Mouse (Mus musculus) brain, embryonic 14.5 days (tissue): ENCODE measurements around the gene Ripk3.

Source experiments
- CTCF ChIP-seq: fragments of 200-500 bp; IDR thresholded peaks from 2 replicates; pipeline ENCODE4 v1.5.1; 2012; ENCODE audit warnings: inconsistent platforms, mild to moderate bottlenecking, moderate library complexity, borderline replicate concordance; ENCODE audit not compliant: insufficient read depth, insufficient read length; ENCODE audit errors: extremely low read depth
- POLR2A ChIP-seq: fragments of 200-500 bp; IDR thresholded peaks from 2 replicates; pipeline ENCODE4 v1.6.1; 2012; ENCODE audit warnings: mild to moderate bottlenecking, inconsistent platforms, borderline replicate concordance; ENCODE audit not compliant: poor library complexity, insufficient read depth, insufficient read length, severe bottlenecking; ENCODE audit errors: extremely low read depth

DNA sequence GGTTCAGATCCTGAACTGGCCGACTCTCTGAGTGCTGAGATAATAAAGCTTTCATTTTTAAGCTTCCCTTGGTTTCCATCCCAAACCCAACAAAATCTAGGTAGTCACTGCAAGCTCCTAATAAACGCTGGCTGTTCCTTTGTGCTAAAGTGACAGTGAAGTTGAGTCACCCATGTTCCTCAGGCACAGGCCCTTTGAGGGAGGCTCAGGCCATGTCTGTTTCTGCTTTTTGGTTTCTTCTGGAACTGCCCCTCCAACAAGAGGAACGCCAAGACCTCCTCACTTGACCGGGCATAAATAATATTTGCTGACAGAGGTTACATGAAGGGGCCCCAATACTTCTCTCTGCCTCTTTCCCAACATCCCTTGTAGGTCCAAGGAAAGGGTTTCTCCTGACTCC, 52.9 kb downstream of the Ripk3 start:
- no peak for TF ChIP-seq POLR2A
- no peak for TF ChIP-seq CTCF
